Mouse (Mus musculus): Measurements from ENCODE around the gene Csmd2. TPM values are rescaled to one million over a fixed set of nuclear protein-coding genes. Genes with fewer than 3 reads are reported as not detected.

Csmd2 gene
- polyA plus RNA-seq, 1 experiment from 2014 or later: 0.32 TPM

GRCm38 (mm10) chr4:128468040-128468439 lies 480.4 kb downstream of the Csmd2 start:
- Histone ChIP-seq H3K9me3 (replicated peaks; ENCODE audit: control insufficient read depth, low read length) (no peaks in the 10 kb centered on the region), H3K27me3 (ENCODE audit: control insufficient read depth, insufficient read depth, low read length) (no peaks in the 10 kb centered on the region), H3K9ac (ENCODE audit: low read length) (no peak overlapping the region), H3K4me3 (replicated peaks; ENCODE audit: low read length) (no peak overlapping the region), H3K36me3 (ENCODE audit: control insufficient read depth, insufficient read depth, low read length) (no peaks in the 10 kb centered on the region), H3K27ac (ENCODE audit: low read length) (no peak overlapping the region), H3K4me2 (ENCODE audit: low read depth, low read length) (no peak overlapping the region), H3K4me1 (ENCODE audit: control insufficient read depth, insufficient read depth, low read length) (no peaks in the 10 kb centered on the region)
- no peak for ATAC-seq (ENCODE audit: insufficient read depth, low FRiP score)
- WGBS: 79% methylated on average over 1 of the region's 1 CpGs

GRCm38 (mm10) chr4:128476249-128476648 lies 488.6 kb downstream of the Csmd2 start:
- no peaks in the 10 kb centered on the region for H3K9me3 ChIP-seq (replicated peaks; ENCODE audit: control insufficient read depth, low read length)
- H3K4me1 ChIP-seq (ENCODE audit: control insufficient read depth, insufficient read depth, low read length): no peaks in the 10 kb centered on the region
- H3K4me3 ChIP-seq (replicated peaks; ENCODE audit: low read length): no peak overlapping the region
- ATAC-seq (ENCODE audit: insufficient read depth, low FRiP score): no peak
- no peak overlapping the region for H3K27ac ChIP-seq (ENCODE audit: low read length)
- H3K27me3 ChIP-seq (ENCODE audit: control insufficient read depth, insufficient read depth, low read length): no peaks in the 10 kb centered on the region
- no peaks in the 10 kb centered on the region for H3K36me3 ChIP-seq (ENCODE audit: control insufficient read depth, insufficient read depth, low read length)
- 80% methylated on average over 5 of the region's 5 CpGs for WGBS
- H3K9ac ChIP-seq (ENCODE audit: low read length): no peak overlapping the region
- no peak overlapping the region for H3K4me2 ChIP-seq (ENCODE audit: low read depth, low read length)

- Histone ChIP-seq H3K27me3 (ENCODE audit: control insufficient read depth, insufficient read depth, low read length) (no peaks in the 10 kb centered on the region), H3K27ac (ENCODE audit: low read length) (no peak overlapping the region), H3K36me3 (ENCODE audit: control insufficient read depth, insufficient read depth, low read length) (no peaks in the 10 kb centered on the region), H3K4me3 (replicated peaks; ENCODE audit: low read length) (no peak overlapping the region), H3K4me1 (ENCODE audit: control insufficient read depth, insufficient read depth, low read length) (no peaks in the 10 kb centered on the region), H3K9me3 (replicated peaks; ENCODE audit: control insufficient read depth, low read length) (no peaks in the 10 kb centered on the region), H3K9ac (ENCODE audit: low read length) (no peak overlapping the region), H3K4me2 (ENCODE audit: low read depth, low read length) (no peak overlapping the region)
- no peak for ATAC-seq (ENCODE audit: insufficient read depth, low FRiP score)
- WGBS: 78% methylated on average over 7 of the region's 7 CpGs
Observed at GRCm38 (mm10) chr4:128483891-128484290, 496.2 kb downstream of the Csmd2 start.

- Histone ChIP-seq H3K27ac (ENCODE audit: low read length) (no peak overlapping the region), H3K4me3 (replicated peaks; ENCODE audit: low read length) (no peak overlapping the region), H3K4me2 (ENCODE audit: low read depth, low read length) (no peak overlapping the region), H3K4me1 (ENCODE audit: control insufficient read depth, insufficient read depth, low read length) (no peaks in the 10 kb centered on the region), H3K9ac (ENCODE audit: low read length) (no peak overlapping the region), H3K9me3 (replicated peaks; ENCODE audit: control insufficient read depth, low read length) (no peaks in the 10 kb centered on the region), H3K36me3 (ENCODE audit: control insufficient read depth, insufficient read depth, low read length) (no peaks in the 10 kb centered on the region), H3K27me3 (ENCODE audit: control insufficient read depth, insufficient read depth, low read length) (no peaks in the 10 kb centered on the region)
- ATAC-seq (ENCODE audit: insufficient read depth, low FRiP score): no peak
- WGBS: 66% methylated on average over 2 of the region's 2 CpGs
Observed at GRCm38 (mm10) chr4:128484679-128485078, 497.0 kb downstream of the Csmd2 start.

GRCm38 (mm10) chr4:128489521-128490100 lies 502.0 kb downstream of the Csmd2 start:
- Histone ChIP-seq H3K9ac (ENCODE audit: low read length) (no peak overlapping the region), H3K4me1 (ENCODE audit: control insufficient read depth, insufficient read depth, low read length) (no peaks in the 10 kb centered on the region), H3K4me2 (ENCODE audit: low read depth, low read length) (no peak overlapping the region), H3K9me3 (replicated peaks; ENCODE audit: control insufficient read depth, low read length) (no peaks in the 10 kb centered on the region), H3K27ac (ENCODE audit: low read length) (no peak overlapping the region), H3K4me3 (replicated peaks; ENCODE audit: low read length) (no peak overlapping the region), H3K27me3 (ENCODE audit: control insufficient read depth, insufficient read depth, low read length) (no peaks in the 10 kb centered on the region), H3K36me3 (ENCODE audit: control insufficient read depth, insufficient read depth, low read length) (no peaks in the 10 kb centered on the region)
- ATAC-seq (ENCODE audit: insufficient read depth, low FRiP score): no peak
- 80% methylated on average over 11 of the region's 11 CpGs for WGBS

GRCm38 (mm10) chr4:128492055-128492454 lies 504.4 kb downstream of the Csmd2 start:
- no peak overlapping the region for H3K4me3 ChIP-seq (replicated peaks; ENCODE audit: low read length)

GRCm38 (mm10) chr4:128499980-128500379 lies 512.3 kb downstream of the Csmd2 start:
- ATAC-seq (ENCODE audit: insufficient read depth, low FRiP score): no peak
- Histone ChIP-seq H3K36me3 (ENCODE audit: control insufficient read depth, insufficient read depth, low read length) (no peaks in the 10 kb centered on the region), H3K4me3 (replicated peaks; ENCODE audit: low read length) (no peak overlapping the region), H3K4me1 (ENCODE audit: control insufficient read depth, insufficient read depth, low read length) (no peaks in the 10 kb centered on the region), H3K9me3 (replicated peaks; ENCODE audit: control insufficient read depth, low read length) (no peaks in the 10 kb centered on the region), H3K27me3 (ENCODE audit: control insufficient read depth, insufficient read depth, low read length) (no peaks in the 10 kb centered on the region), H3K9ac (ENCODE audit: low read length) (no peak overlapping the region), H3K4me2 (ENCODE audit: low read depth, low read length) (no peak overlapping the region), H3K27ac (ENCODE audit: low read length) (no peak overlapping the region)
- 69% methylated on average over 2 of the region's 2 CpGs for WGBS

More at GRCm38 (mm10) chr4:128492055-128492454, 504.4 kb downstream of the Csmd2 start:
- Histone ChIP-seq H3K9ac (ENCODE audit: low read length) (no peak overlapping the region), H3K27me3 (ENCODE audit: control insufficient read depth, insufficient read depth, low read length) (no peaks in the 10 kb centered on the region), H3K36me3 (ENCODE audit: control insufficient read depth, insufficient read depth, low read length) (no peaks in the 10 kb centered on the region), H3K4me1 (ENCODE audit: control insufficient read depth, insufficient read depth, low read length) (no peaks in the 10 kb centered on the region), H3K9me3 (replicated peaks; ENCODE audit: control insufficient read depth, low read length) (no peaks in the 10 kb centered on the region), H3K27ac (ENCODE audit: low read length) (no peak overlapping the region), H3K4me2 (ENCODE audit: low read depth, low read length) (no peak overlapping the region)
- no peak for ATAC-seq (ENCODE audit: insufficient read depth, low FRiP score)
- 75% methylated on average over 8 of the region's 8 CpGs for WGBS

- H3K4me3 ChIP-seq (replicated peaks; ENCODE audit: low read length): no peak overlapping the region
- no peak overlapping the region for H3K27ac ChIP-seq (ENCODE audit: low read length)
- WGBS: 36% methylated on average over 10 of the region's 10 CpGs
- H3K36me3 ChIP-seq (ENCODE audit: control insufficient read depth, insufficient read depth, low read length): no peaks in the 10 kb centered on the region
- H3K27me3 ChIP-seq (ENCODE audit: control insufficient read depth, insufficient read depth, low read length): no peaks in the 10 kb centered on the region
- H3K4me2 ChIP-seq (ENCODE audit: low read depth, low read length): no peak overlapping the region
- H3K9me3 ChIP-seq (replicated peaks; ENCODE audit: control insufficient read depth, low read length): no peaks in the 10 kb centered on the region
- H3K4me1 ChIP-seq (ENCODE audit: control insufficient read depth, insufficient read depth, low read length): no peaks in the 10 kb centered on the region
- no peak overlapping the region for H3K9ac ChIP-seq (ENCODE audit: low read length)
- no peak for ATAC-seq (ENCODE audit: insufficient read depth, low FRiP score)
Observed at GRCm38 (mm10) chr4:128506878-128507277, 519.2 kb downstream of the Csmd2 start.

- Histone ChIP-seq H3K4me1 (ENCODE audit: control insufficient read depth, insufficient read depth, low read length) (no peaks in the 10 kb centered on the region), H3K27ac (ENCODE audit: low read length) (no peak overlapping the region), H3K9ac (ENCODE audit: low read length) (no peak overlapping the region), H3K9me3 (replicated peaks; ENCODE audit: control insufficient read depth, low read length) (no peaks in the 10 kb centered on the region), H3K27me3 (ENCODE audit: control insufficient read depth, insufficient read depth, low read length) (no peaks in the 10 kb centered on the region), H3K4me3 (replicated peaks; ENCODE audit: low read length) (no peak overlapping the region), H3K4me2 (ENCODE audit: low read depth, low read length) (no peak overlapping the region), H3K36me3 (ENCODE audit: control insufficient read depth, insufficient read depth, low read length) (no peaks in the 10 kb centered on the region)
- ATAC-seq (ENCODE audit: insufficient read depth, low FRiP score): no peak
- 63% methylated on average over 5 of the region's 5 CpGs for WGBS
Observed at GRCm38 (mm10) chr4:128509885-128510284, 522.2 kb downstream of the Csmd2 start.

Data from stomach, embryonic 16.5 days (tissue).